Mouse (Mus musculus) ES-Bruce4 (cell line): ENCODE data around the gene Atrip. TPM values are rescaled to one million over a fixed set of nuclear protein-coding genes. Genes with fewer than 3 reads are reported as not detected.
A peak's percentile ranks its signal among the peaks of the same experiment; 100 is the strongest.

ENCODE experiments used
- H3K27ac ChIP-seq: 2 replicates; pipeline ENCODE4 v1.5.1; 2012; ENCODE audit warnings: low read length, inconsistent platforms; ENCODE audit not compliant: insufficient read depth
- H3K27me3 ChIP-seq: 2 replicates; pipeline ENCODE4 v1.6.1; 2012; ENCODE audit warnings: mild to moderate bottlenecking, low read length, inconsistent platforms; ENCODE audit not compliant: control insufficient read depth, poor library complexity, insufficient read depth, severe bottlenecking
- H3K36me3 ChIP-seq: 2 replicates; pipeline ENCODE4 v1.6.1; 2012; ENCODE audit warnings: inconsistent platforms, mild to moderate bottlenecking, low read length, moderate library complexity; ENCODE audit not compliant: control insufficient read depth, poor library complexity, insufficient read depth, severe bottlenecking
- H3K4me1 ChIP-seq: one replicate; pipeline ENCODE4 v1.8.1; 2011; ENCODE audit warnings: low read length; ENCODE audit not compliant: control insufficient read depth, insufficient read depth
- H3K4me3 ChIP-seq: 2 replicates; pipeline ENCODE4 v1.5.1; 2011; ENCODE audit warnings: low read depth, mild to moderate bottlenecking, low read length
- H3K9ac ChIP-seq: 2 replicates; pipeline ENCODE4 v1.6.1; 2012; ENCODE audit warnings: low read depth, mild to moderate bottlenecking, inconsistent platforms; ENCODE audit not compliant: poor library complexity, severe bottlenecking
- H3K9me3 ChIP-seq: replicated peaks from 2 replicates; pipeline ENCODE4 v1.6.1; 2012; ENCODE audit warnings: mild to moderate bottlenecking, low read length, inconsistent platforms; ENCODE audit not compliant: control insufficient read depth, poor library complexity, insufficient read depth, severe bottlenecking
- CTCF ChIP-seq: IDR thresholded peaks from one replicate; pipeline ENCODE4 v1.8.1; 2011; ENCODE audit warnings: low read depth, low read length
- EP300 ChIP-seq: IDR thresholded peaks from 2 replicates; pipeline ENCODE4 v1.6.1; 2011; ENCODE audit warnings: low read depth, low read length; ENCODE audit not compliant: insufficient read depth
- POLR2A ChIP-seq: IDR thresholded peaks from one replicate; pipeline ENCODE4 v1.8.1; 2011; ENCODE audit warnings: low read length; ENCODE audit not compliant: insufficient read depth
- polyA plus RNA-seq: library from polyadenylated mRNA; stranded (reverse); fragments of >200 nt; gene quantifications from 2 replicates; pipeline ENCODE4 v1.2.4, GENCODE M21; 2011; ENCODE audit warnings: low read depth; ENCODE audit not compliant: missing spikeins, insufficient read depth, insufficient read length

Gene Atrip
- polyA plus RNA-seq, 1 experiment: 20.0 TPM

DNA sequence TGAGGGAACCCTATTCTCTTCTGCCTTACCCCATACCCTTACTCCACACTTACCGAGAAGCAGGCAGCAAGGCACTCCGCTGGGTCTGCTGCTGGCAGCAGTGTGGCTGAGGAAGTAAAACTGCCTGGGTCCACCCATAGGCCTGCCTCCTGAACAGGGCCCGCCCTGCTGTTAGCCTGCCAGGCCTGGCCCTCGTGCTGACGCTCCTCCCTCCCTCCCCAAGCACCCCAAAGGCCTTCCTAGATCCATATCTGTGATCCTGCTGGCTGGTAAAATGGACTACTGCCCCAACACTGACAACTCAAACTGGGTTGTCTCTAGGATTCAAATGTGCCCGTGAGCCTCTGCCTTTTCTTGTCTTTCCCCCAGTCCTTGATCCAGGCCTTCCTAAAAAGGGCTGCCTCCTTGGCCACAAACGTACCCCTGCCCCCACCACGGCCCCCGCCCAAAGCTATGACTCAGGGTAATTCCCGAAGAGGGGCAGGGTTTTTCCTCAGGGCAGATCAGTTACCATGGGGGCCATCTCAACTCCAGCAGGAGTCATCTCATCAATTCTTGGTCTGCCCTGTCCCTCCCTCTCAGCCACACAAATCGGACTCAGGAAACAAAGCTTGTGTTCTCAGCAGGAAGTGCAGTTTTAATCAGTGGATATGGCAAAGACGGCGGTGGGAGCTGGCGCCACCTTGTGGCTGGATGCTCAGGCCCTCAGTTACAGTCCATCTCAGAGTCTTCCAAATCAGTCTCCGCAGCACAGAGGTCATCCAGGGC, 14.6 kb downstream of the Atrip start, which contains the start of gene Trex1:
Gene Trex1 (minus strand): TSS at position 599 of the 768 bp plus-strand sequence.
- Histone ChIP-seq H3K4me3 (peak within 1 kb of the TSS; percentile 38), H3K36me3 (peaks cover 11% of the 10 kb centered on the region)

DNA sequence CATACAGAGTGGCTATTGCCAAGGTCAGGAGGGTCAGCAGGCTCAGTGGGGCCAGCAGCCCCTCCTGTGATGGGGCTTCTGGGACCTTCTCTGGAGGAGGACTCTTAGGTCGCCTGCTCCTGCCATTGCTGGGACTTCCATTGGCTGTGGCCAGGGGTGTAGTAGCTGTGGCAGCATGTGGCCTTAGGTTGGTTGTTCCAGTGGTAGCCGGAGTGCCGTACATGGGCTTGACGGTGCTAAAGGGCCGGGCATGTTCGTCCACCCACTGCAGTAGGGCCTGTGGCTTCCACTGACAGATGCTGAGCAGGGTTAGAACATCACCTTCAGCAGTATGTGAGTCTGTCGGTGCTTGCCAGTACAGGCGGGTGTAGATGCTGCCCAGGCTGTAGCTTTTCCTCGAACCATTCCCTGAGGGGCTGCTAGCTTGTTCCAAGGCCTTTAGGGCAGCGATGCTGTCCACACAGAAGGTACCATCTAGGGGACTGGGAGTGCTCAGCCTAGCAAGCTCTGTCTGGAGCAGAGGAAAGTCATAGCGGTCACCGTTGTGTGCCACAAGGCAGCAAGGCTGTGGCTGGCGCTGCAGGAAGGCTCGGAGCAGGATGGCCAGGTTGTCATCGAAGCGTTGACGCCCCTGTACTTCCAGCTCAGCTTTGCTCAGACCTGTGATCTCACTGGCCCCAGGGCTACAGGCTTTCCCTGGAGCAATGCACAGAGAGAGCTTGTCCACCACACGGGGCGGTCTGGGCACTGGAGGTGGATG, 15.7 kb downstream of the Atrip start:
- TF ChIP-seq CTCF (no peak), EP300 (no peak), POLR2A (no peak)
- Histone ChIP-seq H3K4me1 (no peaks in the 10 kb centered on the region), H3K4me3 (no peak overlapping the region), H3K9ac (no peak overlapping the region), H3K27me3 (no peaks in the 10 kb centered on the region), H3K36me3 (peaks cover 6% of the 10 kb centered on the region; the same call in 1 of the 2 replicates), H3K27ac (no peak overlapping the region), H3K9me3 (no peaks in the 10 kb centered on the region)

More for the DNA sequence above, 14.6 kb downstream of the Atrip start, which contains the start of gene Trex1:
- Histone ChIP-seq H3K9me3 (no peaks in the 10 kb centered on the region), H3K27me3 (no peaks in the 10 kb centered on the region), H3K9ac (peak within 1 kb of the TSS; percentile 32), H3K4me1 (no peaks in the 10 kb centered on the region), H3K27ac (peak within 1 kb of the TSS; percentile 76)
- peak; percentile 63; the same call in 1 of the 2 replicates for TF ChIP-seq EP300
- peak; percentile 94 for TF ChIP-seq CTCF
- TF ChIP-seq POLR2A: no peak

DNA sequence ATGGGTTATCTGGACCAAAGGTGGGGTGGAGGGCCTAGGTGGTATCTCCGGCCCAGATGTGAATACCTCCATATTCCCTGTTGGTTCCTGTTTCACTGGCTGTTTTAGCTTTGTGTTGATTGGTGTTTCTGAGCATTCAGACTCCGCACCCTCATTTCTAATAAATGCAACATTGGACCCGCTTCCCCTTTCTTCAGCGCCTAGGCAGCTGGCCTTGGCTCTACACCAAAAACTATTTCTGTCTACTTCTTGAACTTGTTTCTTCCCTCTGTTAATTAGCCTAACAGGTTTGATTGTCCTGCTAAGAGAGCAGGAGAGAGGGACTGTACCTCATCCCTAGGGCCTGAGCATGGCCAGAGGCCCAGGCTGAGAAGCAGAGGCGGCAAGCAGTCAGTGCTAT, 16.4 kb downstream of the Atrip start:
- no peak for TF ChIP-seq EP300
- TF ChIP-seq POLR2A: no peak
- TF ChIP-seq CTCF: no peak
- H3K36me3 ChIP-seq: peaks cover 6% of the 10 kb centered on the region; the same call in 1 of the 2 replicates
- H3K4me1 ChIP-seq: no peaks in the 10 kb centered on the region

DNA sequence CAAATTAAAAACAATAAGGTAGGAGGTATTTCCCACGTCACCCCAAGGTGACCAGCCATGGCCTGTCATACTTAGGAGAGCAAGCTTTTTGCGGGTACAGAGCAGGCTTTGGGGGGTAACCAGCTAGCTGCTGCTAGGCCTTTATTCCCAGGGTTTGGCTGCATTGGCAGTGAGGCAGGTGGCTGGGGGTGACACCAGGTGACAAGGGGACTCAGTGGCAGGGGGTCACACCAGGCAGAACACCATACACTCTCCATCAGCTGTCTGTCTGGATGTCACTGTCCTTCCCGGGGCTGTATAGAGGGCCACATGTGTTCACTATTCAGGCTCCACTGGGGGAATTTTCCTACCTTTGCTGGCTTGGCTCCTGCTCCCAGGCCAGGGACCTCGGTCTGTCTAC, 17.0 kb downstream of the Atrip start:
- no peaks in the 10 kb centered on the region for H3K27me3 ChIP-seq
- H3K9ac ChIP-seq: no peak overlapping the region
- H3K4me1 ChIP-seq: peaks cover under 1% of the 10 kb centered on the region
- H3K4me3 ChIP-seq: no peak overlapping the region
- H3K36me3 ChIP-seq: peaks cover 6% of the 10 kb centered on the region; the same call in 1 of the 2 replicates
- no peak overlapping the region for H3K27ac ChIP-seq
- H3K9me3 ChIP-seq: no peaks in the 10 kb centered on the region
- no peak for TF ChIP-seq POLR2A
- no peak for TF ChIP-seq CTCF
- TF ChIP-seq EP300: no peak

More for the DNA sequence above, 16.4 kb downstream of the Atrip start:
- H3K4me3 ChIP-seq: no peak overlapping the region
- no peaks in the 10 kb centered on the region for H3K27me3 ChIP-seq
- H3K9me3 ChIP-seq: no peaks in the 10 kb centered on the region
- H3K27ac ChIP-seq: no peak overlapping the region
- no peak overlapping the region for H3K9ac ChIP-seq

DNA sequence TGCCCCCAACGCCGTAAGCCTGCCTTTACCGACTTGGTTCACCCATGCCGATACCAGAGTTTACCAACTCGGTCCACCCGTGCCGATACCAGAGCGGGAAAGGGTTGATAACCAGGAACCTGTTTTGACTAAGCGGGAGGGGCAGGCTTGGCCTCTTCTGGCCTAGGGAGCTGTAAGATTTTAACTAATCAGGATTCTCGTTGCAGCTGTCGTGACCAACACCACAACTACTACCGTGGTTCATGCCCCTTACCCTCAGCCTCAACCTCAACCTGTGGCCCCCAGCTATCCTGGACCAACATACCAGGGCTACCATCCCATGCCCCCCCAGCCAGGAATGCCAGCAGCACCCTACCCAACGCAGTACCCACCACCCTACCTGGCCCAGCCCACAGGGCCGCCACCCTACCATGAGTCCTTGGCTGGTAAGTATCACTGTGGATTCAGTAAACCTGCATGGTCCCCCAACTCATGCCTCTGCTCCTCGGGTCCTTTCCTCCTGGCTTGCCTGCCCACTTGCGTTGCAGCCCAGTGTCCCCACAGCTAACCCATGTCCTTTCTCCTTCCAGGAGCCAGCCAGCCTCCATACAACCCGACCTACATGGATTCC, 17.7 kb downstream of the Atrip start:
- no peak for TF ChIP-seq EP300
- no peak for TF ChIP-seq CTCF
- no peak for TF ChIP-seq POLR2A
- H3K27ac ChIP-seq: no peak overlapping the region
- no peaks in the 10 kb centered on the region for H3K9me3 ChIP-seq
- H3K4me3 ChIP-seq: no peak overlapping the region
- no peak overlapping the region for H3K9ac ChIP-seq
- peaks cover 6% of the 10 kb centered on the region; the same call in 1 of the 2 replicates for H3K36me3 ChIP-seq
- no peaks in the 10 kb centered on the region for H3K27me3 ChIP-seq
- peaks cover 3% of the 10 kb centered on the region for H3K4me1 ChIP-seq
